Mouse (Mus musculus) macrophage (primary cell): Measurements from ENCODE around the gene Pgs1. TPM values are rescaled to one million over a fixed set of nuclear protein-coding genes. Genes with fewer than 3 reads are reported as not detected.

Experiments used
- H3K27ac ChIP-seq: fragments of 350-480 bp; formaldehyde crosslinking; 2 replicates; pipeline ENCODE4 v1.9.0; 2021
- H3K36me3 ChIP-seq: fragments of 350-480 bp; formaldehyde crosslinking; 2 replicates; pipeline ENCODE4 v1.9.0; 2021; ENCODE audit errors: inconsistent target
- H3K4me3 ChIP-seq: fragments of 350-480 bp; formaldehyde crosslinking; 2 replicates; pipeline ENCODE4 v1.9.0; 2021; ENCODE audit errors: inconsistent target
- H3K79me2 ChIP-seq: fragments of 350-480 bp; formaldehyde crosslinking; 2 replicates; pipeline ENCODE4 v1.9.0; 2021; ENCODE audit errors: inconsistent target
- WGBS: methylation state at CpG from one replicate; pipeline ENCODE4 v1.1.7; 2026; ENCODE audit warnings: inconsistent platforms; ENCODE audit not compliant: missing documents; 5-methylcytosine and 5-hydroxymethylcytosine counted together
- polyA plus RNA-seq: library from polyadenylated mRNA; stranded (reverse); fragments of 250-400 nt; gene quantifications from 3 replicates; pipeline ENCODE4 v1.2.4, GENCODE M21; 2018; ENCODE audit warnings: inconsistent platforms

The Pgs1 gene
- polyA plus RNA-seq, 1 experiment from 2014 or later = 12.0 TPM

DNA sequence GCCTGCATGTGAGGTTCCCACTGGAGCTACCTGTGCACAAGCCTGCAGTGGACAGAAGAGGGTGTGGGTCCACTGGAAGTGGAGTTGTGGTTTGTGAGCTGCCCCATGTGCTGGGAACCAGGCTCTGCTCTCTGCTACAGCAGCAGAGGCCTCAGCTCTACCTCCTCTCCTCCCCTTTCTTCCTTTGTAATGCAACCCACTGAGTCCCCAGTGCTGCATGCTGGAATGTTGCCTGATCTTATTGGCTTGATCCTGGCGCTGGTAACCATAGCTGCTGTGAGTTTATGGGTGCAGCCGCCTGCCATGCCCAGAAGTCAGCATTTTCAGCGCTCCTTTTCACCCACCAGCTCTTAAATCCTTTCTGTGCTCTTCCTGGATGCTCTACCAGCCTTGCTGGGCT lies 10.0 kb downstream of the Pgs1 start:
- 96% methylated on average over 3 of the region's 3 CpGs for WGBS
- no peak overlapping the region for H3K4me3 ChIP-seq
- no peak overlapping the region for H3K27ac ChIP-seq
- H3K79me2 ChIP-seq = peaks cover 96% of the 10 kb centered on the region
- H3K36me3 ChIP-seq = peaks cover 26% of the 10 kb centered on the region; the same call in 1 of the 2 replicates

- Histone ChIP-seq H3K36me3 (peaks cover 36% of the 10 kb centered on the region), H3K4me3 (no peak overlapping the region), H3K27ac (no peak overlapping the region), H3K79me2 (peaks cover 100% of the 10 kb centered on the region)
- 95% methylated on average over 2 of the region's 2 CpGs for WGBS
Observed at GRCm38 (mm10) chr11:117997085-117997484, 11.0 kb downstream of the Pgs1 start.

DNA sequence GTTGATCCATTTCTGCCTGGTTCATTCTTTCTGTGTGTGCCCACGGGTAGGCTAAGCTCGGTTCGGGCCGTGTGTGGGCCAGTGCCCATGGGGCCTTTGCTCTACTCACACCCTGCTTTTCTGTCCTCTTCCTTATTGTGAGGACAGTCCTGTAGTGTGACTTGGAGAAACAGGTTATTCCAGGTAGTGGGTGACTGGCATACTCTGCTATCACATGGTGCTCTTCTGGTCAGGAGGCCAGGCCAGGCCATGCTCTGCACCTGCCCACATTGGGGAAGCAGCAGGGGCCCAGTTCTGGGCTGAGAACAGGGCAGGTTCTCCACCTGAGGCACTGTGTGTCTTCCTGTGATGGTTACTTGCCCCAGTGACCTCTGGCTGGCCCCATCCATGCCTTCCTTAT lies 12.3 kb downstream of the Pgs1 start:
- no peak overlapping the region for H3K27ac ChIP-seq
- peaks cover 98% of the 10 kb centered on the region for H3K79me2 ChIP-seq
- no peak overlapping the region for H3K4me3 ChIP-seq
- 94% methylated on average over 4 of the region's 4 CpGs for WGBS
- peaks cover 46% of the 10 kb centered on the region for H3K36me3 ChIP-seq

DNA sequence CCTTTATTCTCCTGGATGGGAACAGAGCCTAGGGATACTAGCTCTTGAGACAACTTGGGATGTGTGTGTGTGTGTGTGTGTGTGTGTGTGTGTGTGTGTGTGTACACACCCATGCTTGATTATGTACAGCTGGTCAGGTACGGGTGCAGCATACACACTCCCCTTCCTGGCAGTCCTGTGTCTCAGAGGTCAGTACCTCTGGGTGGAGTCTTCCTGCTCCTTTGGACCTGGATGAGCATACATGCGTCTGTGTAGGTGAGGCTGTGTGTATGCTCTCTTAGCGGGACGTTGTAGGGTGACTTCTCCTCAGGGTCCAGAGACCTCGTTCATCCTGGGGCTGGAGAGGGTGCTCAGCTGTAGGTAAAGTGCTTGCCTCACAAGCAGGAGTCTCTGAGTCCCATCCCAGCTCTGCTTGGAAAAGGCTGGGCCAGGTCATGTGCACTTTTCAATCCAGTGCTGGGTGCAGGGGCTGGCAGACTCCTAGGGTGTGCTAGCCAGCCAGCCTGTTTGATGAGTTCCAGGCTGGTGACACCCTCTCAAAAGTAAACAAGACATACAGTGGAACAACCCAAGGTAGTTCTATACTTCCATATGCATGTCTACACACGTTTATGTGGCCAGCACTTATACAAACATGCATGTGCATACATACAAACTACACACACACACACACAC lies 13.3 kb downstream of the Pgs1 start:
- H3K79me2 ChIP-seq = peaks cover 98% of the 10 kb centered on the region
- peaks cover 56% of the 10 kb centered on the region for H3K36me3 ChIP-seq
- WGBS = 92% methylated on average over 6 of the region's 6 CpGs
- no peak overlapping the region for H3K27ac ChIP-seq
- H3K4me3 ChIP-seq = no peak overlapping the region

GRCm38 (mm10) chr11:118000083-118000482 lies 14.0 kb downstream of the Pgs1 start:
- Histone ChIP-seq H3K36me3 (peaks cover 62% of the 10 kb centered on the region), H3K27ac (no peak overlapping the region), H3K4me3 (no peak overlapping the region), H3K79me2 (peaks cover 98% of the 10 kb centered on the region)
- WGBS = 54% methylated on average over 1 of the region's 1 CpGs

DNA sequence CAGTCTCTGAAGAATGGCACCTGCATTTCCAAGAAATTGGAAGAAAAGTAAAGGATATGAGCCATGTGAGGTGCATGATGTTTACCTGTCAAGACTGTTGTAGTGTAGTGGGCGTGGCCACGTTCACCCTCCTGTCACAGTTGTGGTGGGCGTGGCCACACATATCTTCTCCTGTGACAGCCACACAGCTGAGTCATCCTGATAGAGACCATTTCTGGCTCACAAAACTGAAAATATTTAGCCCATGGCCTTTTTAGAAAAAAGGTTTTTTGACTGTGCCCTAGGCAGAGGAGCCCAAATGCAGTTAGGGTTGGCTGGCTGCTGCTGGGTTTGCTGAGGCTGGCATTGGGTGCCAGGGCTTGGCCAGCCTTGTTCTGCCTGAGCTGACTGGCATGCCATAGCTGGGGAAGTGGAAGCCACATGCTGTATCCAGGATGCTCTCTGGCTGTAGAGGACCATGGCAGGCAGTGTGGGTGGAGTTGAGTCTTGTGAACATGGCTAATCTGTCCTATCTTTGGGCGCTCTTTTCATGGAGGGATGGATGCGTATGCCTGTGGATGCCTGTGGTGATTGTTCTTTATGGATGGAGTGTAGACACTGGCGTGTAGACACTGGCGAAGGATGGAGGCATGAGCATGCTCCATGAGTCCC lies 14.6 kb downstream of the Pgs1 start:
- Histone ChIP-seq H3K36me3 (peaks cover 68% of the 10 kb centered on the region), H3K4me3 (no peak overlapping the region), H3K79me2 (peaks cover 98% of the 10 kb centered on the region), H3K27ac (no peak overlapping the region)
- WGBS = 89% methylated on average over 7 of the region's 7 CpGs

DNA sequence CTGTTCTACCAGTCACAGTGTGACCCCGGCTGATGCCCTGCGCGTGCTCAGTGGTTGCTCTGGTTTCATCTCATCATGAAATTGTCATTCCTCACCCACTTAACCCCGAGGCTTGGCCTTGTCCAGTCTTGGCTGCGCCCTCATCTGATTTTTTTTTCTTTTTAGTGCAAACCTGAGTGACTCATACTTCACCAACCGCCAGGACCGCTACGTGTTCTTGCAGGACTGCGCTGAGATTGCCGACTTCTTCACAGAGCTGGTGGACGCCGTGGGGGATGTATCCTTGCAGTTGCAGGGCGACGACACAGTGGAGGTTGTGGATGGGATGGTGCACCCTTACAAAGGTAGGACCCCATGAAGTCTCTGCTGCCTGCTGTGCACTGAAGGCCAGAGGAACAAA lies 17.1 kb downstream of the Pgs1 start:
- peaks cover 98% of the 10 kb centered on the region for H3K79me2 ChIP-seq
- no peak overlapping the region for H3K4me3 ChIP-seq
- WGBS = 94% methylated on average over 14 of the region's 14 CpGs
- peaks cover 81% of the 10 kb centered on the region for H3K36me3 ChIP-seq
- no peak overlapping the region for H3K27ac ChIP-seq

DNA sequence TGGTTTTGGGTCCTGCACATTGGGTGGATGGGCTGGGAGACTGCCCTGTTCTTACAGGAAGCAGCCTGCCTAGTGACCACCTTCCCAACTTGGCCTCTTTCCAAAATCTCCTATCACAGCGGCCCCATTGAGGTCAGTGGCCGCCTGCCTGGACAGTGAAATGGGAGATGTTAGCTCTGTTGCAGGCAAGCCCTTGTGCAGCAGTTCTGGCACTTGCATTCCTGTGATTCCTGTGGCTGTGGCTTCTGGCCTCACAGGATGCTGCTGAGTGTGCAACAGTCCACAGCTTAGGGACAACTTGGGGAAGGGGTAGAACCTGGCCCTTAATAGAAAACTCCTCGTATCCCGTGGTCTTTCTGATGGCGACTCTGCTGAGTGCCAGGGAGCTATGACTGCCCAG lies 17.6 kb downstream of the Pgs1 start:
- Histone ChIP-seq H3K27ac (no peak overlapping the region), H3K4me3 (no peak overlapping the region), H3K36me3 (peaks cover 75% of the 10 kb centered on the region), H3K79me2 (peaks cover 98% of the 10 kb centered on the region)
- 76% methylated on average over 4 of the region's 5 CpGs for WGBS

DNA sequence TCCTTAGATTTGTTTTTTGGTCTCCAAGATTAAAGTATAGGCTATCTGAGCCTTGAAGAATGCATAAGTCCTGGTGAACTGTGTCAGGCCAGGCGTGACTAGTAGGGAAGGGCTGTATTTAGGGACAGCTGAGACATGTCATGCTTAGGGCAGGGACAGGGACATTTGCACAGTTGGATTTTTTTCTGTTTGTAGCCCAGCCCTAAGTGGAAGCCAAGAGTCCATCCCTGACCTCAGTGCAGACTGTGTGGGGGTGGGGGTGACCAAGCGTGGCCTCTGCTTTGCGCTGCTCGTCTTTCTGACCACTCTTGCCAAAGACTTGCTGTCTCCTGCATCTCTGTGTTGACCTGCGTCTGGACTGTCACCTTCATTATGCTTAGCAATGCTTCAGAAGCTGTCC lies 18.1 kb downstream of the Pgs1 start:
- Histone ChIP-seq H3K4me3 (no peak overlapping the region), H3K79me2 (peaks cover 98% of the 10 kb centered on the region), H3K36me3 (peaks cover 72% of the 10 kb centered on the region), H3K27ac (no peak overlapping the region)
- WGBS = 94% methylated on average over 5 of the region's 5 CpGs

DNA sequence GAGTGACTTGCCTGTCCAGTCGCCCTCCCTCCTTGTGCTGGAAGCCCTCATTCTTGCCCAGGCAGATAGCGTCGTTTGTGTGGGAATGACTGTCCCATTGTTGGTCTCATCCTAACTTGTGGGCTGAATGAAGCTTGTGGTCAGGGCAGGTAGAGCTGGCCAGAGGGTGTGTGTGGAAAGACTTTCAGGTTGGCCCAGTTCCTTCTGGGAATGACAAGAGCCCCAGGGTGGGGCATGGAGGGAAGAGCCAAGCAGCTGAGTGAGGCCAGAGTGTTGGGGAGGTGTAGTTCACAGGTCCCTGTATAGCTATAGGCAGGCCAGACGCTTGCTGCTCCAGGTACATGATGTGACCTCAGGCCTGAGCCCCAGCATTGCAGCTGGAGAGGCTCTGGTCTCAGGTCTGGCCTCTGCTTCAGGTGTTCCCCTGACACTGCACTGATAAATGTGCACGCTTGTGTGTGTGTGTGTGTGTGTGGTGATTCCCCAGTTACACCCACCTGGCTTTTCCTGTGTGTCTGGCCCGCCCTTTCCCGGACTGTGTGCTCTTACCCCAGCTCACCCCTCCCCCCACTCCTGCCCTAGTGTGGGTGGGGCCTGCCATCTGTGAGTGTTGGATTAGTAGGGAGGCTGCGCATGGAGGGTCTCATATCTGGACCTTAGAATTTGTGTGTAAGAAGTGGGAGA lies 21.5 kb downstream of the Pgs1 start:
- peaks cover 98% of the 10 kb centered on the region for H3K79me2 ChIP-seq
- no peak overlapping the region for H3K27ac ChIP-seq
- H3K36me3 ChIP-seq = peaks cover 60% of the 10 kb centered on the region
- no peak overlapping the region for H3K4me3 ChIP-seq
- WGBS = 92% methylated on average over 8 of the region's 8 CpGs

DNA sequence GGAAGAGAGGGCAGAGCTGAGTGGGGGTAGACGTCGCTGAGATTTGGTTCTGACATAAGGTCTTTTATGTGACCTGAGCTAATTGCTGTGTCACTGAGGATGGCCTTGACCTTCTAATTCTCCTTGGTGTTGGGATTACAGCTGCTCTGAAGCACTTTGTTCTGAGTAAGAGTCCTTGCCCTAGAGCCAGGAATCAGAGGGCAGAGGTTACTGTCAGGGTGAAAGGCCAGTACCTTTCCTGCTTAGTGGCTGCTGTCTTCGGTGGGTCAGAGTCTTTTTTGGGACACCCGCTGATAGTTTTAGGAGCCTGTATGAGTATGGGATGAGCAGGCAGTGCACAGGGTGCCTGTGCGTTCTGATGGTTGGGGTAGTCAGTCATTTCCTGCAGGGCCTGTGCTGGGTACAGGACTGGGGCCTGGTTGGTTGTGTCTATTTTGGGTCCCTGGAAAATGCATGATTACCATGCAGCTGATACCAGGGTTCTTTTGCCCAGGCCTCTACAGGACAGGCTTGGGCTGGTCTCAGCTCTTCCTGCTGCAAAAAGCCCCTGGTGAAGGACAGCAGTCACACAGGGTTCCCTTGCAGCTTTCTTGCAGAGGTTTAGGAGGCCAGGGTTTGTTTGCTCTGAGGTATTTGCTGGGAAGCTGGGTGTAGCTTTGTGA lies 22.2 kb downstream of the Pgs1 start:
- Histone ChIP-seq H3K27ac (no peak overlapping the region), H3K79me2 (peaks cover 100% of the 10 kb centered on the region), H3K4me3 (no peak overlapping the region), H3K36me3 (peaks cover 55% of the 10 kb centered on the region)
- 97% methylated on average over 5 of the region's 5 CpGs for WGBS

DNA sequence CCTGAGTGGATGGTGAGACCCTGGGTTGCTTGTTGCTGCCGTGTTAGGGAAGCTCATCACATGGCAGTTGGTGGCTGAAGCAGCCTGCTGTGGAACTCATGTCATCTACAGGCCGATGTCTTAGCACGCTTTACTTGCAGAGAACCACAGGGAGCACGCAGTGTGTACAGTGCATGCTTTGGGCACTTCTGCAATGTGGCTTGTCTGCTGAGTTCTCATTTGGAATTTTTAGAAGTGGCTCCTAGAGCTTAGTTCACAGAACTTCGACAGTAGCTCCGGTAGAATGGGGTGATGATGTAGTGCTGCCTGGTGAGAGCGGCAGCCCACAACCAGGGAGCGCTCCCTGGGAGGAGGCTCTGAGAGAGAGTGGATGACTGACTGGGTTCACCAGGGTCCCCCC lies 22.8 kb downstream of the Pgs1 start:
- 97% methylated on average over 8 of the region's 8 CpGs for WGBS
- H3K27ac ChIP-seq = no peak overlapping the region
- no peak overlapping the region for H3K4me3 ChIP-seq
- peaks cover 49% of the 10 kb centered on the region for H3K36me3 ChIP-seq
- H3K79me2 ChIP-seq = peaks cover 100% of the 10 kb centered on the region

DNA sequence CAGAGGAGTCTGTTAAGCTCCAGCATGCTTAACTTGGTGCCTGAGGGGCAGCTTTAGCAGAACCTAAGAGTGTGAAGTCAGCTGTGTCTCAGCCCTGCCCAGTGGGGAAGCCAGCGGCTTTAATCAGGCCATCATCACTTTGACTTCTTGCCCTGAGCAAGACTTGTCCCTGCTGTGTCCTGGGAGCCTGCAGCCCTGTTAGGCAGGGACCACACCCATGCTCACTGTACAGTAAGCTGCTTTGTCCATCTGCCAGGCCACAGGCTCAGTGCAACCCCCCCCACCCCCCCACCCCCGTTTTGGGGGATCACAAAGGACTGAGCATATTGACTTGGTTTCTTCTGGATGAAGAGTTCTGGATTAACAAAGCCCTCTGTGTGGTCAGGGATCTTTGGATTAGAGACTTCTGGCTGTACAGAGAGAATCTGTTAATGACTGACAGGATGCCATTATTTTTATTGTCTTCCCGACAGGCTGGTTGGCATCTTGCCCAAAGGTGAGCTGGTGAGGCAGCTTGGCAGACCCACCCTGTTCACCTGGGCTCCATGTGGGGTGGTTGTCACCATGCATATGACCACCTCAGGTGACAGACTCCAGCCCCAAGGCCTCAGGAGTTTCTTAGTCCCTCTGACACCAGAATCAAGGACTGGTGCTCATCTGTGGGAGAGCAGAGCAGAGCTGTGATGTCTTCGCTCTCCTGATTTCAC lies 23.9 kb downstream of the Pgs1 start:
- Histone ChIP-seq H3K36me3 (peaks cover 39% of the 10 kb centered on the region), H3K79me2 (peaks cover 100% of the 10 kb centered on the region), H3K27ac (no peak overlapping the region), H3K4me3 (no peak overlapping the region)
- WGBS = 91% methylated on average over 3 of the region's 4 CpGs

DNA sequence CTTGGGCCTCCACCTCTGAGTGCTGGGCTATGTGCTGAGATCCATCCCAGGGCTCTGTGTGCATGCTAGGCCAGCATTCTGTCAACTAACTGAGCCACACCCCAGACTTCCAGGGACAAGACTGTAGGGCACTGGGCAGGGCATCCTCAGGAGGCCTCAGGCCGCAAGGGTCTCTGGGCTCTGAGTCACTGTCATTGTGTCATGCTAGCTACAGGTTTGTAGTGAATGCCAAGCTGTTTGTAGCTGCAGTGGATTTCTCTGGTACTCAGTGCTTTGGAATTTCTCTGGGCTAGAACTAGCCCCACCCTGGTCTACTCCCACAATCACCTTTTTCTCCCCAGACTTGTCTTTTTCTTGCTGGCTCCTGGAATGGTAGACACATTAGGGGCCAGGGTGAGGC lies 26.5 kb downstream of the Pgs1 start:
- Histone ChIP-seq H3K36me3 (peaks cover 19% of the 10 kb centered on the region; the same call in 1 of the 2 replicates), H3K4me3 (no peak overlapping the region), H3K27ac (no peak overlapping the region), H3K79me2 (peaks cover 91% of the 10 kb centered on the region)
- WGBS = 100% methylated on average over 1 of the region's 1 CpGs
